Mouse (Mus musculus) cerebellum, adult 8-10 months (tissue): ENCODE measurements at regions not wholly inside any gene's neighbourhood (a gene's known extent, or its start where the extent isn't known, plus 50 kb on each side); places are given as distances from the start of the nearest gene placed in this dataset.
"Not testable (repeated sequence)": the region's sequence is repeated elsewhere in the genome, so short reads cannot be mapped to it uniquely, and the experiment has no call there.

ENCODE experiments used
- DNase-seq: peaks from one replicate; pipeline ENCODE4 v3.0.0; 2022

- DNase-seq = not testable (repeated sequence)
Measured at GRCm38 (mm10) chr13:61957197-61957596, 172.5 kb upstream of the Zfp808 start.

GRCm38 (mm10) chr13:61978856-61979255, 150.8 kb upstream of the Zfp808 start:
- not testable (repeated sequence) for DNase-seq

GRCm38 (mm10) chr13:61996519-61996918, 133.2 kb upstream of the Zfp808 start:
- not testable (repeated sequence) for DNase-seq

GRCm38 (mm10) chr13:61998803-61999202, 130.9 kb upstream of the Zfp808 start:
- DNase-seq = not testable (repeated sequence)

- not testable (repeated sequence) for DNase-seq
Measured at GRCm38 (mm10) chr13:62007321-62007720, 122.4 kb upstream of the Zfp808 start.

- DNase-seq = peak; percentile 7
Measured at GRCm38 (mm10) chr13:62015424-62016167, 114.1 kb upstream of the Zfp808 start.

- DNase-seq = not testable (repeated sequence)
Measured at GRCm38 (mm10) chr13:62016168-62016502, 113.6 kb upstream of the Zfp808 start.

- not testable (repeated sequence) for DNase-seq
Measured at GRCm38 (mm10) chr13:62037646-62038045, 92.0 kb upstream of the Zfp808 start.

GRCm38 (mm10) chr13:62077951-62078671, 51.6 kb upstream of the Zfp808 start:
- DNase-seq = not testable (repeated sequence)

- not testable (repeated sequence) for DNase-seq
Measured at GRCm38 (mm10) chr13:62078893-62079292, 50.8 kb upstream of the Zfp808 start.
